Mouse (Mus musculus) embryonic facial prominence, embryonic 11.5 days (tissue): ENCODE measurements around the gene Gm21776. TPM values are rescaled to one million over a fixed set of nuclear protein-coding genes. Genes with fewer than 3 reads are reported as not detected.
"Not testable (repeated sequence)": the region's sequence is repeated elsewhere in the genome, so short reads cannot be mapped to it uniquely, and the experiment has no call there.

Experiments
- ATAC-seq: fragments of 200-750 bp; cut with Nextera tagmentation; replicated peaks from 2 replicates; pipeline ENCODE4 v1.8.0; 2017; ENCODE audit warnings: low read depth; ENCODE audit not compliant: insufficient number of reproducible peaks, low FRiP score, low TSS enrichment
- DNase-seq: peaks from one replicate; pipeline ENCODE4 v3.0.0-alpha.2; 2015; ENCODE audit warnings: low spot score
- H3K27ac ChIP-seq: fragments of 300-500 bp; sonication (generic); replicated peaks from 2 replicates; pipeline ENCODE4 v1.5.1; 2014; ENCODE audit warnings: mild to moderate bottlenecking, low read depth, low read length, control low read depth
- H3K27me3 ChIP-seq: fragments of 300-500 bp; sonication (generic); 2 replicates; pipeline ENCODE4 v1.6.1; 2014; ENCODE audit warnings: mild to moderate bottlenecking, low read length, moderate library complexity, mixed read lengths; ENCODE audit not compliant: control insufficient read depth, insufficient read depth
- H3K36me3 ChIP-seq: fragments of 300-500 bp; sonication (generic); replicated peaks from 2 replicates; pipeline ENCODE4 v1.6.1; 2014; ENCODE audit warnings: low read depth, mild to moderate bottlenecking, low read length, moderate library complexity, mixed read lengths; ENCODE audit not compliant: control insufficient read depth, insufficient read depth
- H3K4me1 ChIP-seq: fragments of 300-500 bp; sonication (generic); 2 replicates; pipeline ENCODE4 v1.6.1; 2014; ENCODE audit warnings: low read length, mixed read lengths; ENCODE audit not compliant: control insufficient read depth, insufficient read depth
- H3K4me2 ChIP-seq: fragments of 300-500 bp; sonication (generic); 2 replicates; pipeline ENCODE4 v1.6.1; 2014; ENCODE audit warnings: low read depth, mild to moderate bottlenecking, control low read depth, low read length, moderate library complexity
- H3K4me3 ChIP-seq: fragments of 300-500 bp; sonication (generic); 2 replicates; pipeline ENCODE4 v1.5.1; 2014; ENCODE audit warnings: low read depth, low read length, control low read depth
- H3K9ac ChIP-seq: fragments of 300-500 bp; sonication (generic); replicated peaks from 2 replicates; pipeline ENCODE4 v1.6.1; 2014; ENCODE audit warnings: mild to moderate bottlenecking, control low read depth, low read length
- H3K9me3 ChIP-seq: fragments of 300-500 bp; sonication (generic); replicated peaks from 2 replicates; pipeline ENCODE4 v1.6.1; 2016; ENCODE audit warnings: mild to moderate bottlenecking, low read length, inconsistent platforms, mixed read lengths; ENCODE audit not compliant: control insufficient read depth
- WGBS: fragments of 180-500 bp; shearing (Covaris S2); extraction: QIAGEN DNeasy Blood & Tissue Kit; methylation state at CpG from one replicate; pipeline ENCODE4 v1.1.7; 2014; 5-methylcytosine and 5-hydroxymethylcytosine counted together
- polyA plus RNA-seq: library from polyadenylated mRNA; unstranded; fragments of >200 nt; fragmentation: Nextera tagmentation; extraction: Ambion mirVana; gene quantifications from 2 replicates; pipeline ENCODE4 v1.2.1, GENCODE M21; 2014

The Gm21776 gene
- not detected in 2 replicates for polyA plus RNA-seq

GRCm38 (mm10) chrY:76378362-76378761, at the start of gene Gm21776:
Gm21776 (plus strand) TSS chrY:76378662.
- H3K36me3 ChIP-seq, H3K4me1 ChIP-seq, H3K9me3 ChIP-seq, H3K27ac ChIP-seq, DNase-seq, H3K4me3 ChIP-seq, H3K27me3 ChIP-seq, H3K4me2 ChIP-seq, ATAC-seq, H3K9ac ChIP-seq: not testable (repeated sequence)
- WGBS: no CpG with 5 or more reads among the region's 3 CpGs
